Comparison of ENCODE assay signal across 8 mouse cellular contexts in genomic region chr14:8214299-8215207, GRCm38 (mm10). TPM values are rescaled to one million over a fixed set of nuclear protein-coding genes. Genes with fewer than 3 reads are reported as not detected.
DNase-seq lines count a peak whose midpoint lies in the region; TF ChIP-seq lines count a peak whose summit lies in the region.

No protein-coding gene starts in this region.

- DNase-seq in ovary, postnatal 10 days (ENCODE audit: low spot score): peak; percentile 52
- DNase-seq in ovary, adult 18-20 months (ENCODE audit: low spot score): no peak
- peak; percentile 77 to 84 for DNase-seq in cerebellum, postnatal 36 days
- peak; percentile 91 for DNase-seq in gastrocnemius, adult 2 months
- peak; percentile 58 for DNase-seq in induced T-regulatory cell, adult 2 months (ENCODE audit: low read depth)
- DNase-seq in limb, embryonic 10.5 days (ENCODE audit: low spot score): peak; percentile 81
- DNase-seq in midbrain, embryonic 10.5 days (ENCODE audit: low spot score): peak; percentile 82
- DNase-seq in spleen, postnatal 10 days (ENCODE audit: low spot score in 2 of 2): peak; percentile 73 to 77

- H3K4me1 ChIP-seq in limb, embryonic 10.5 days: peaks cover 39% of the 10 kb centered on the region
- peaks cover 42% of the 10 kb centered on the region for H3K4me1 ChIP-seq in midbrain, embryonic 10.5 days

- peaks cover 6% of the 10 kb centered on the region; the same call in 1 of the 2 replicates for H3K27me3 ChIP-seq in limb, embryonic 10.5 days (ENCODE audit: low read depth, poor library complexity, severe bottlenecking)
- peaks cover 43% of the 10 kb centered on the region for H3K27me3 ChIP-seq in midbrain, embryonic 10.5 days (ENCODE audit: low read depth, poor library complexity, severe bottlenecking)

- no peaks in the 10 kb centered on the region for H3K36me3 ChIP-seq in limb, embryonic 10.5 days
- H3K36me3 ChIP-seq in midbrain, embryonic 10.5 days: no peaks in the 10 kb centered on the region

- no peaks in the 10 kb centered on the region for H3K9me3 ChIP-seq in limb, embryonic 10.5 days (replicated peaks)
- H3K9me3 ChIP-seq in midbrain, embryonic 10.5 days (replicated peaks): no peaks in the 10 kb centered on the region

- intact Hi-C loops in gastrocnemius, adult 2 months (cut with DNase I): loop anchor here (2.0 to 5.0 kb wide), 3 partner anchors 42 to 122 kb away; partner anchors contain the start of genes Acox2 and Pdhb

- H3K4me3 ChIP-seq in gastrocnemius, adult 2 months: peak overlapping the region; percentile 91
- H3K4me3 ChIP-seq in limb, embryonic 10.5 days: peak overlapping the region; percentile 81
- H3K4me3 ChIP-seq in midbrain, embryonic 10.5 days: peak overlapping the region; percentile 68

- 3% methylated on average over 63 of the region's 63 CpGs for WGBS in limb, embryonic 10.5 days
- 2% methylated on average over 63 of the region's 63 CpGs for WGBS in midbrain, embryonic 10.5 days

- no peak for TF ChIP-seq CTCF in gastrocnemius, adult 2 months (IDR thresholded peaks at IDR 0.05)

- peak overlapping the region; percentile 95 for H3K27ac ChIP-seq in gastrocnemius, adult 2 months
- peak overlapping the region; percentile 96 for H3K27ac ChIP-seq in limb, embryonic 10.5 days
- peak overlapping the region; percentile 91 for H3K27ac ChIP-seq in midbrain, embryonic 10.5 days (replicated peaks)

RNA-seq across cellular contexts. Expression of gene Kctd6, which starts 0.6 kb away (rescaled TPM):
- 1 to 10 TPM; 7.7 to 9.3 TPM for total RNA-seq in gastrocnemius, adult 2 months (2021)
- polyA plus RNA-seq in limb, embryonic 10.5 days (2016; fragmentation: Nextera tagmentation; extraction: Ambion mirVana): 8.5 and 9.7 TPM in 2 replicates
- polyA plus RNA-seq in midbrain, embryonic 10.5 days (2016; fragmentation: Nextera tagmentation; extraction: Ambion mirVana): 2.4 and 2.6 TPM in 2 replicates

RNA-seq across cellular contexts. Expression of gene Pdhb, which starts 41.7 kb away (rescaled TPM):
- total RNA-seq in gastrocnemius, adult 2 months (2021): 100 to 1,000 TPM; 268 to 370 TPM
- polyA plus RNA-seq in limb, embryonic 10.5 days (2016; fragmentation: Nextera tagmentation; extraction: Ambion mirVana): 208 and 229 TPM in 2 replicates
- 214 and 225 TPM in 2 replicates for polyA plus RNA-seq in midbrain, embryonic 10.5 days (2016; fragmentation: Nextera tagmentation; extraction: Ambion mirVana)

RNA-seq across cellular contexts. Expression of gene Acox2, which starts 44.6 kb away (rescaled TPM):
- total RNA-seq in gastrocnemius, adult 2 months (2021): under 1 TPM; 0.28 to 0.54 TPM
- polyA plus RNA-seq in limb, embryonic 10.5 days (2016; fragmentation: Nextera tagmentation; extraction: Ambion mirVana): 0.11 TPM in 1 of 2 replicates, not detected in the other
- polyA plus RNA-seq in midbrain, embryonic 10.5 days (2016; fragmentation: Nextera tagmentation; extraction: Ambion mirVana): 0.05 TPM in 1 of 2 replicates, not detected in the other
